Mouse (Mus musculus) bone marrow macrophage, adult 2 months (primary cell): ENCODE results near the gene Nmnat3.

ENCODE experiments used
- CTCF ChIP-seq: IDR thresholded peaks from 2 replicates; pipeline ENCODE4 v1.5.1; 2012; ENCODE audit warnings: low read depth, mild to moderate bottlenecking, low read length, moderate library complexity
- POLR2A ChIP-seq: IDR thresholded peaks from 2 replicates; pipeline ENCODE4 v1.6.1; 2012; ENCODE audit warnings: mild to moderate bottlenecking, low read depth, low read length, borderline replicate concordance

GRCm38 (mm10) chr9:98280162-98280561, 7.1 kb upstream of the Nmnat3 start:
- TF ChIP-seq POLR2A (no peak), CTCF (no peak)
